Mouse (Mus musculus) cerebellum, adult 18-20 months (tissue): Measurements from ENCODE around the gene Idh2.

Source experiments
- DNase-seq, 2 experiments: peaks; one replicate each; pipeline ENCODE4 v3.0.0; 2021

The Idh2 gene

DNA sequence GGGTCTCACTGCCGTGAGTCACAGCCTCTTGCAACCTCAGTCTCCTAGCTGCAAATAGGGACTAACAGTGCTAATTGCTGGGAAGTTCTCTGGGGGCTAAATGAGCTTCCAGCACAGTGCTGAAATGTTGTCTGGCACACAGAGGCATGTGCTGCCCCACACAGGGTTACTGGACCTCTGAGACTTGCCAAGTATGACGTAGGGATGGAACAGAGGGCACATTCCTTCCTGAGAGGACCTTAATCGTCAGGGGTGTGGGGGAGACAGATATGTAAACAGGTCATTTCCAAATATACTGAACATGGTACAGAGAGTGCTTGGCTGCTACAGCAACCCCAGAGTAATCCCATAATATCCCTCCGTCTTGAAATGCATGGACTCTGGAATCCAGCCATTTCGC, 5.9 kb upstream of the Idh2 start:
- DNase-seq, result no peak

- DNase-seq, result no peak
These were observed 4.0 kb upstream of the Idh2 start for GRCm38 (mm10) chr7:80119198-80119597.

- no peak for DNase-seq
These were observed 966 bp upstream of the Idh2 start for GRCm38 (mm10) chr7:80116158-80116557.

DNA sequence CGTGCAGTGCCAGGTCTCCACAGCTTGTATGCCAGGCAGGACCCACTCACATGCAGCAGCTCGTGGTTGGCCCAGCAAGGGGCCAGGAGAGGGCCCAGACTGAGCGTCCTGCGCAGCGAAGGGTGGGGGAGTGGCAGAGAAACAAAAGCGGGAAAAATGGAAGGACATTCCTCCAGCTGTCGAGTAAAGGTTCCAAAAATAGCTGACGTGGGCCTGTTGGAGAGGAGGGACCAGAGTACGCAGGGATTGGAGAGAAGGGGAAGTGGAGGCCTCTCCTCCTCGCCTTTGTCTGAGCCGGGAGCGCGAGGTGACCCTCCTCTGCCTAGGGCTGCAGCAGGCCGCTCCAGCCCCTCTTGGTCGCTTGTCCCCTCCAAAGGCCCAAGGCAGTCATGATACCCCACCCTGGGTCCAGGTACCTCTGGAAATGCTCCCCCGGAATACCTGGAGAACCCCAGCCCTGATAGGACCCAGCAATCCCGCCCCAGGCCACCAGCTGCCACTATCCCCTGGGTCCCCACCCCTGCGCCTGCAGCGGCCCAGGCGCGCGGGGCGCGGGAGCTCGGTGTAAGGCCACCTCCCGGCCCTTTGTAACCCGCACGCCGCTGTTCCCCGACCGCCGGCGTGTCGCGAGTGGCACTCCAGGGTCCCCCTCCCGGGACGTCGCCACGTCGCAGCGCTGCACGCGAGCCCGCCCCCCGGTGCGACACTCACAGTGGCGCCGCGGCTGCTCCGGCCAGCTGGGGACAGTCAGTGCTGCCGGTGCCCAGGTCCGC, 555 bp downstream of the Idh2 start:
- peak; percentile 45 to 49 for DNase-seq

DNA sequence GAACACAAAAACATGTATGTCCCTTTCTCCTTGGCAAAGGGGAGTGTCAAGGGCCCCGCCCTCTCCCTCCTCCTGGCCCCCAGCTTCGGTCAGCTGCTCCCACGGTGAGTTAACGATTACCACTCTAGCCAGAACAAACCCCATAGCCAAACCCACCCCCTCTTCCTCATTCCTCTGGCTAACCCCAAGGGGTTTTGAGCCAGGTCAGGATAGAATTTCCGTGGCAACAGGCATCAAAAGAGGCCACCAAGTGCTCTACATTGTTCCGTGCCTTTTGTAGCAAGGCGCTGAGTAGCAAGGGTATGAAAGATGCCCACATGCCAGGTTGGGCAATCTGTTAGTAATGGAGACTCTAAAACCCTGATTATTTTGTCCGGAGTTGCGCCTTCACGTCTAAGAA, 1.2 kb downstream of the Idh2 start:
- DNase-seq, result no peak

DNA sequence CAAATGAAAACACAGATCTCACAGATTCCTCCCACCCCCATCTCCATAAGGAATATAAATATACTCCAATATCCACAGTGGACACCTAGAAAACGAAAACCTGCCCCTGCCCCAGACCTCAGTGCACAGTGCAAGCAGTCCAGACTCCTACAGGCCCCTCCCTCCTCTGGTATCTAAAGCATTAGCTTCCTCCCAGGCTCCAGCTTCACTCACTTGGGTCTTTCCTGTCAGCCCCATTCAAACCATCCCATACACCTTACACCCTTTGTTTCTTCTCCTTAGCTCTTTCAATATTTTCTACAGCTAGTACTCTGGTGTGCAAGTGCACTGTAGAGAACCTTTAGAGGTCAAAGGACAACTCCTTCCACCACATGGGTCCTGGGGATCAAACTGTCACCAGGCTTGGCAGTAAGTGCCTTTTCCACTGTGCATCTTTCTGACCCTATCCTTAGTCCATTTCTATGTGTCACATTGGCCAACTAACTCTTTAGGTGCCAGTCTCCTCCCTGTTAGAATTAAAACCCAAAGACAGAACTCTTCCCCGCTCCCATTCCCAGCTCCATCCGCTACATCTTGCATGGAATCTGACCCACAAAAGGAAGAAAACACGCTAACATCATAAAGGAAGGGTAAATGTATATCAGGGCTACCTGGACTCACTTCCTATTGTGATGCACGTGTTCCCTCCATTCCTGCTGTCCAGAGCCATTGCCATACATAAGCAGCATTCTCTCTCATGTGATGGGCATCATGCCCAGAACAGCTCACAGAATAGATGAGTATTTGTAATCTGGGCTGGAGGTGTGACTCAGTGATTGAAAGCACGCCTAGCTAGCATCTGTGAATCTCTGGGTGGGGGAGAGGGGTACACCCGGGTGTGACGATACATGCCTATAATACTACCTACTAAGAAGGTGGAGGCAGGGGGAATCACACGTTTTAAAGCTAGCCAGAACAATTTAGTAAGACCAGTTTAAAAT, 3.8 kb downstream of the Idh2 start:
- no peak for DNase-seq

GRCm38 (mm10) chr7:80106441-80106840, 8.8 kb downstream of the Idh2 start:
- DNase-seq, result no peak

DNA sequence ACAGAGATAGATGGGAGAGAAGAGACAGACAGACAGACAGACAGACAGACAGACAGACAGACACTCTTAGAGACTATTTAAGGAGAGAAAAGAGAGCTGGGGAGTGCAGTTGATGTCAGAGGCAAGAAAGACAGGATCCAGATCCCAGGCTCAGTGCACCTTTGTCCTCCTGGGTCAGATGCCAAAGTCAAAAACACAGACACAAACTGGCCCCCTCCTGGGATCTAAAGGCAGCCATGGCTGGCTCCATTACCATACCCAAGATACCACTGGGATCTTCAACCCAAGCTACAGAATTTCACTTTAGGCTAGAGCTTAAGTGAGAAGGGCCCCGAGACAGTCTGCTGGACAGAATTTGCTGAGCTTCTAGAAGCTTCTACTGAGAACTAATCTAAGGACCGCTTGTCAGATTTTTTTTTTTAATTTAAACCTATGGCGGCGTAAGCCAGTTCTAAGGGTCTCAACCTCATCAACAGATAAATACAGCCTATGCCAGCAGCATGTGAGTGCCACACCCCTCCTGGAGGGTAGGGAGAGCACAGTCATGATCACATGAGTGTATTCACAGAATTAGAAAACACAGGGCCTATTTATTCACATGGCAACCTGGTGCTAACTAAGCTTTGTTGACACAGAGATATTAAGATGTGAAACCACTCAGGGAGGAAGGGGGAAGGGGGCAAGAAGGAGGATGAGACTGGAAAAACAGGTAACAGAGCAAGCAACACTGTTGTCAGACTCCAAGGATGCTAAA, 9.4 kb downstream of the Idh2 start:
- no peak for DNase-seq

GRCm38 (mm10) chr7:80103335-80103734, 11.9 kb downstream of the Idh2 start:
- DNase-seq, result peak in 1 of 2 experiments; percentile 31

GRCm38 (mm10) chr7:80098389-80098976, 16.7 kb downstream of the Idh2 start:
- no peak for DNase-seq

DNA sequence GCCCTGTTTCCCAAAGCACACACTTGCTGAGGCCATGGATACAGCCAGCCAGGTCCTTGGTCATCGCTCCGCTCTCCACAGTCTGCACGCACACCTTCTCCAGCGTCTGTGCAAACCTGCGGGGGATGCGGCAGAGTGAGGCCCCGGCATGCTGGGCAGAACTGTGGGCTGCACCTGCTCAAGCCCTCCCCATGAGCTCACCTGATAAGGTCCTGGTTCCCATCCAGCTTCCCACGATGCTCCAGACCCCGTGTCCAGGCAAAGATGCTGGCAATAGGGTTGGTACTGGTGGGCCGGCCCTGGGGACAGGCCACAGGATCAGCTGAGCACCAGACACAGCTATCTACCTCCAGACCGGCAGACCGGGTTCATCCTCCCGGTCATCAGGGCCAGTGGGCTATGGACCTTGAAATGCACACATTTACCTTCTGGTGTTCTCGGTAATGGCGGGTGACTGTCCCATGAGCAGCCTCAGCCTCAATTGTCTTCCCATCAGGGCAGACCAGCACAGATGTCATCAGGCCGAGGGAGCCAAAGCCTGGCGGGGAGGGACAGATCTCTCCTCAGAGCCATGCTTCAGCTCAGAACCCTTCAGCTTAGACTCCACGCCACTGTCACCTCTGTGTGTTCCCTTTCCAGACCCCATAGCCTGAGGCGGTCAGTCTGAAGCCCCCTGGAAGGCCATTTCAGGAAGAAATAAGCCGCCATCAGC, 19.4 kb downstream of the Idh2 start:
- peak; percentile 44 to 46 for DNase-seq

GRCm38 (mm10) chr7:80094481-80094880, 20.7 kb downstream of the Idh2 start:
- DNase-seq, result no peak

GRCm38 (mm10) chr7:80092351-80093046, 22.7 kb downstream of the Idh2 start:
- peak; percentile 57 to 61 for DNase-seq

GRCm38 (mm10) chr7:80091866-80092210, 23.4 kb downstream of the Idh2 start:
- no peak for DNase-seq

- no peak for DNase-seq
These were observed 24.0 kb downstream of the Idh2 start for GRCm38 (mm10) chr7:80091004-80091865.

- no peak for DNase-seq
These were observed 24.8 kb downstream of the Idh2 start for GRCm38 (mm10) chr7:80090191-80091003.

DNA sequence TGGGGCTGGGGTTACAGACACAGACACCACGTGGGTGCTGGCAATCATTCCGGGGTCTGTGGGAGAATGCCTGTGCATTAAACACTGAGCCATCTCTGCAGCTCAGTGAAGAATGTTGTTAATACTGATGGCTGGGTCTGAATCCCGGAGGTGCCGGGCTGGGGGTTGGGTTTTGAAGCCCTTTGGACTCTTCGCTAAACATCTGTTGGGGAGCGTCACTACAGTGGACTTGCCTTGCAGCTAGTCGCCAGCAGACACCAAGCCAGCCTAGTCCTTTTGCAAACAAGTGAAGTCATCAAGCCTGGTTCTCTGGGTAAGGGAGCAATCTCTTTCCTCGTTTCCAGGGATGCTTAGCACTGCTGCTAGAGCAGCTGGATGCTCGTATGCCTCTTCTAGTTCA, 27.0 kb downstream of the Idh2 start:
- DNase-seq, result no peak

DNA sequence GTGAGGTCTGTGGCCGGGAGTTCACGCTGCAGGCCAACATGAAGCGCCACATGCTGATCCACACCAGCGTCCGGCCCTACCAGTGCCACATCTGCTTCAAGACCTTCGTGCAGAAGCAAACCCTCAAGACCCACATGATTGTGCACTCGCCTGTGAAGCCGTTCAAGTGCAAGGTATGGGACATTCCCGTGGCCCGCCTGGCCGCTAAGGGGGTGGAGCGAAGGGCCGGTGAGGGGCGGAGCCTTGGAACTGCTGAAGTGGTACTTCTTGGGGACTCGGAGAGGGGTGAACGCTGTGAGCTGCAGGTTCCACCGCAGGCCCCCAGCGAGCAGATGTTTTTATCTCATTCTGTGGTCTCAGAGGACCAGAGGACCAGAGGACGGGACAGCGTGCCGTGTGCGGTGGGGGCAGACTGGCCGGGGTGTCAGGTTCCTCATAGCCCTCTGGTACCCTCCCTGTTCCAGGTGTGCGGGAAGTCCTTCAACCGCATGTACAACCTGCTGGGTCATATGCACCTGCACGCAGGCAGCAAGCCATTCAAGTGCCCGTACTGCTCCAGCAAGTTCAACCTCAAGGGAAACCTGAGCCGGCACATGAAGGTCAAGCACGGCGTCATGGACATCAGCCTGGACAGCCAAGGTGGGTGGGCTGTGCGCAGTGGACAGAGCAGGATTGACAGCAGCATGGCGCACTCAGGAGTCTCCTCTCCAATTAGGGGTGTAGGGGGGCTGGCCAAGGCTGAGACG, 29.0 kb downstream of the Idh2 start:
- no peak for DNase-seq

DNA sequence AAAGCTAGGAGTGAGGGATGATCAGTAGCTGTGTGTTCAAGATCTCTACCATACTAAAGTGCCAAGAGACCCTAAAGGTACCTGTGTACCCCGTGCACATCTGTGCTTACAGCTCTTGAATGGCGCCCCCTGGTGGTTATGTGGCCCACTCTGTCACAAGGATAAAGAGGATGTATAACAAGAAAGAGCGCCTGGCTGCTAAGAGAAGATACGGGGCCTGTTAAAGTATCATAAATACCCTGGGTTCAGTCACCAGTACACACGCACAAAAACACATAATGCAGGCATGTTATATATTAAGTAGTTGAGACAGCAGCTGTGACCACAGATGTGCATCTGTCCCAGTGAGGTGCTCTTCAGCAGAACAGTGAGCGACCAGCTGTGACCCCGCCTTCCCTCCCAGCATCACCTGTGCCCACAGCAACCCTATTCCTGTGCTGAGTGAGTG, 30.7 kb downstream of the Idh2 start:
- peak in 1 of 2 experiments; percentile 32 for DNase-seq
